Mouse (Mus musculus) heart, postnatal 0 days (tissue): ENCODE results near the gene Tut7. TPM values are rescaled to one million over a fixed set of nuclear protein-coding genes. Genes with fewer than 3 reads are reported as not detected.

ENCODE experiments used
- ATAC-seq: fragments of 200-750 bp; cut with Nextera tagmentation; 2 replicates; pipeline ENCODE4 v1.8.0; 2017; ENCODE audit warnings: low read depth, moderate number of reproducible peaks, moderate library complexity; ENCODE audit not compliant: insufficient read depth
- DNase-seq: peaks from one replicate; pipeline ENCODE4 v3.0.0-alpha.2; 2016; ENCODE audit warnings: low spot score
- H3K27ac ChIP-seq: fragments of 300-500 bp; sonication (generic); 2 replicates; pipeline ENCODE4 v1.5.1; 2014; ENCODE audit warnings: low read depth, mild to moderate bottlenecking
- H3K27me3 ChIP-seq: fragments of 300-500 bp; sonication (generic); 2 replicates; pipeline ENCODE4 v1.6.1; 2014; ENCODE audit warnings: low read length, mixed read lengths; ENCODE audit not compliant: control insufficient read depth, insufficient read depth
- H3K36me3 ChIP-seq: fragments of 300-500 bp; sonication (generic); replicated peaks from 2 replicates; pipeline ENCODE4 v1.6.1; 2014; ENCODE audit warnings: low read length, mixed read lengths; ENCODE audit not compliant: control insufficient read depth, insufficient read depth
- H3K4me1 ChIP-seq: fragments of 300-500 bp; sonication (generic); 2 replicates; pipeline ENCODE4 v1.6.1; 2014; ENCODE audit warnings: antibody characterized with exemption; ENCODE audit not compliant: control insufficient read depth, insufficient read depth
- H3K4me2 ChIP-seq: fragments of 300-500 bp; sonication (generic); 2 replicates; pipeline ENCODE4 v1.6.1; 2014; ENCODE audit warnings: low read depth, mild to moderate bottlenecking, low read length, moderate library complexity
- H3K4me3 ChIP-seq: fragments of 300-500 bp; sonication (generic); 2 replicates; pipeline ENCODE4 v1.5.1; 2014; ENCODE audit warnings: low read depth, low read length
- H3K9ac ChIP-seq: fragments of 300-500 bp; sonication (generic); replicated peaks from 2 replicates; pipeline ENCODE4 v1.6.1; 2014; ENCODE audit warnings: low read depth, low read length, mixed read lengths
- H3K9me3 ChIP-seq: fragments of 300-500 bp; sonication (generic); replicated peaks from 2 replicates; pipeline ENCODE4 v1.6.1; 2016; ENCODE audit warnings: low read length; ENCODE audit not compliant: control insufficient read depth
- CTCF ChIP-seq: IDR thresholded peaks from 2 replicates; pipeline ENCODE4 v1.5.1; 2016; ENCODE audit warnings: antibody characterized with exemption, control low read depth, low read depth
- EP300 ChIP-seq: IDR thresholded peaks from 2 replicates; pipeline ENCODE4 v1.6.1; 2016; ENCODE audit warnings: antibody characterized with exemption, low read depth
- WGBS: fragments of 180-500 bp; shearing (Covaris S2); extraction: QIAGEN DNeasy Blood & Tissue Kit; methylation state at CpG from one replicate; pipeline ENCODE4 v1.1.7; 2014; 5-methylcytosine and 5-hydroxymethylcytosine counted together
- polyA plus RNA-seq: library from polyadenylated mRNA; unstranded; fragments of >200 nt; fragmentation: Nextera tagmentation; extraction: Ambion mirVana; gene quantifications from 2 replicates; pipeline ENCODE4 v1.2.1, GENCODE M21; 2015
- total RNA-seq: library from RNA; depleted of rRNA; stranded (reverse); fragments of >200 nt; gene quantifications from 2 replicates; pipeline ENCODE4 v1.2.3, GENCODE M21; 2014; ENCODE audit warnings: low replicate concordance

The Tut7 gene
- total and polyA plus RNA-seq, 2 experiments from 2014 or later = 19.3 to 26.3 TPM

GRCm38 (mm10) chr13:59859515-59859914, 36.6 kb upstream of the Tut7 start:
- TF ChIP-seq EP300 = no peak
- no peak for TF ChIP-seq CTCF
- no peak overlapping the region for H3K4me2 ChIP-seq
- H3K4me3 ChIP-seq = no peak overlapping the region
- ATAC-seq (no peak), DNase-seq (no peak)
- no peak overlapping the region for H3K9ac ChIP-seq
- no peaks in the 10 kb centered on the region for H3K4me1 ChIP-seq
- no peak overlapping the region for H3K27ac ChIP-seq
- no peaks in the 10 kb centered on the region for H3K9me3 ChIP-seq
- H3K27me3 ChIP-seq = no peaks in the 10 kb centered on the region
- no peaks in the 10 kb centered on the region for H3K36me3 ChIP-seq
- WGBS = 76% methylated on average over 7 of the region's 7 CpGs

- H3K9ac ChIP-seq = no peak overlapping the region
- H3K4me2 ChIP-seq = no peak overlapping the region
- H3K4me3 ChIP-seq = no peak overlapping the region
- H3K36me3 ChIP-seq = no peaks in the 10 kb centered on the region
- DNase-seq (peak; percentile 46), ATAC-seq (peak; percentile 54; the same call in 1 of the 2 replicates)
- peaks cover 3% of the 10 kb centered on the region; the same call in 1 of the 2 replicates for H3K4me1 ChIP-seq
- no peaks in the 10 kb centered on the region for H3K9me3 ChIP-seq
- no peak overlapping the region for H3K27ac ChIP-seq
- no peaks in the 10 kb centered on the region for H3K27me3 ChIP-seq
- TF ChIP-seq CTCF = peak; percentile 82
- no peak for TF ChIP-seq EP300
- 48% methylated on average over 20 of the region's 20 CpGs for WGBS
These were observed 33.5 kb upstream of the Tut7 start for GRCm38 (mm10) chr13:59856286-59857070.

- Histone ChIP-seq H3K4me1 (peaks cover 3% of the 10 kb centered on the region; the same call in 1 of the 2 replicates), H3K27ac (no peak overlapping the region), H3K9me3 (no peaks in the 10 kb centered on the region), H3K4me2 (peak overlapping the region; percentile 16; the same call in 1 of the 2 replicates), H3K27me3 (no peaks in the 10 kb centered on the region), H3K4me3 (no peak overlapping the region), H3K36me3 (no peaks in the 10 kb centered on the region), H3K9ac (no peak overlapping the region)
- DNase-seq = no peak
- 30% methylated on average over 9 of the region's 9 CpGs for WGBS
- peak; percentile 65 for ATAC-seq
- no peak for TF ChIP-seq CTCF
- no peak for TF ChIP-seq EP300
These were observed 30.5 kb upstream of the Tut7 start for GRCm38 (mm10) chr13:59853471-59853870.

GRCm38 (mm10) chr13:59850373-59850772, 27.4 kb upstream of the Tut7 start:
- peak; percentile 54; the same call in 1 of the 2 replicates for ATAC-seq
- no peaks in the 10 kb centered on the region for H3K36me3 ChIP-seq
- no peak overlapping the region; the same call in 1 of the 2 replicates for H3K27ac ChIP-seq
- no peaks in the 10 kb centered on the region for H3K9me3 ChIP-seq
- no peak overlapping the region for H3K4me2 ChIP-seq
- no peaks in the 10 kb centered on the region for H3K27me3 ChIP-seq
- DNase-seq = peak; percentile 33
- 25% methylated on average over 10 of the region's 10 CpGs for WGBS
- no peak for TF ChIP-seq CTCF
- no peak for TF ChIP-seq EP300
- H3K4me3 ChIP-seq = no peak overlapping the region
- H3K4me1 ChIP-seq = peaks cover 3% of the 10 kb centered on the region; the same call in 1 of the 2 replicates
- H3K9ac ChIP-seq = no peak overlapping the region

- H3K9ac ChIP-seq = no peak overlapping the region
- WGBS = 73% methylated on average over 5 of the region's 5 CpGs
- H3K4me2 ChIP-seq = no peak overlapping the region
- TF ChIP-seq CTCF (no peak), EP300 (no peak)
- H3K27ac ChIP-seq = no peak overlapping the region
- H3K4me3 ChIP-seq = no peak overlapping the region
- 0 out of 2 replicates have a peak, but pooled peaks cover 3% of the 10 kb centered on the region for H3K27me3 ChIP-seq
- no peaks in the 10 kb centered on the region for H3K36me3 ChIP-seq
- DNase-seq (no peak), ATAC-seq (no peak)
- H3K4me1 ChIP-seq = no peaks in the 10 kb centered on the region
- no peaks in the 10 kb centered on the region for H3K9me3 ChIP-seq
These were observed 21.7 kb upstream of the Tut7 start for GRCm38 (mm10) chr13:59844661-59845060.
